Mouse (Mus musculus): ENCODE measurements around the gene Crb2. TPM values are rescaled to one million over a fixed set of nuclear protein-coding genes. Genes with fewer than 3 reads are reported as not detected.

Gene Crb2
- 1.3 and 1.7 TPM in 2 replicates for total RNA-seq (2012; rRNA removed)

GRCm38 (mm10) chr2:37776016-37776415 is at the start of gene Crb2:
Crb2 (plus strand) TSS chr2:37776249.
- no peak for DNase-seq (ENCODE audit: low read depth, low spot score)
- H3K9ac ChIP-seq (ENCODE audit: insufficient read depth, low read depth, low read length, poor library complexity, severe bottlenecking): 0 out of 2 replicates have a peak within 1 kb of the TSS, but pooled peaks have one; percentile 5
- no peaks in the 10 kb centered on the region for H3K9me3 ChIP-seq (ENCODE audit: control insufficient read depth, insufficient read depth, low read depth, low read length)
- H3K36me3 ChIP-seq (ENCODE audit: control insufficient read depth, insufficient read depth, low read length, poor library complexity, severe bottlenecking): no peaks in the 10 kb centered on the region
- in situ Hi-C loops (cut with MboI; ENCODE audit: low sequenced_read_pairs in 2 of 2, unreplicated experiment in 2 of 2): no loop called here
- H3K27ac ChIP-seq (ENCODE audit: insufficient read depth, low read depth, low read length, poor library complexity, severe bottlenecking): no peak within 1 kb of the TSS
- TF ChIP-seq CHD2 (IDR thresholded peaks at IDR 0.05; ENCODE audit: low read depth, low read length) (no peak), ZNF384 (IDR thresholded peaks at IDR 0.05; ENCODE audit: low read depth, low read length) (no peak), HCFC1 (IDR thresholded peaks at IDR 0.05; ENCODE audit: borderline replicate concordance, insufficient read depth, low read length) (no peak), MAFK (IDR thresholded peaks at IDR 0.05; ENCODE audit: insufficient read depth, low read depth, low read length) (no peak), ZC3H11A (IDR thresholded peaks at IDR 0.05; ENCODE audit: borderline replicate concordance, low read depth, low read length) (no peak)
- H3K4me1 ChIP-seq (ENCODE audit: control insufficient read depth in 2 of 2, insufficient read depth in 2 of 2, low read length in 2 of 2, poor library complexity in 1 of 2): peaks cover 1 to 28% of the 10 kb centered on the region in 2 experiments; a peak in 2 of 4 replicates
- peak within 1 kb of the TSS; percentile 59 to 62 for H3K4me3 ChIP-seq (ENCODE audit: insufficient read depth in 1 of 2, low read depth in 1 of 2, low read length in 2 of 2, poor library complexity in 1 of 2, severe bottlenecking in 1 of 2)

GRCm38 (mm10) chr2:37731241-37731801 is 44.7 kb upstream of the Crb2 start:
- H3K4me3 ChIP-seq (ENCODE audit: insufficient read depth in 1 of 2, low read depth in 1 of 2, low read length in 2 of 2, poor library complexity in 1 of 2, severe bottlenecking in 1 of 2): no peak overlapping the region
- peaks cover 0 to 4% of the 10 kb centered on the region in 2 experiments; a peak in 1 of 4 replicates for H3K4me1 ChIP-seq (ENCODE audit: control insufficient read depth in 2 of 2, insufficient read depth in 2 of 2, low read length in 2 of 2, poor library complexity in 1 of 2)
- no peak for TF ChIP-seq HCFC1 (IDR thresholded peaks at IDR 0.05; ENCODE audit: borderline replicate concordance, insufficient read depth, low read length)
- no peak for TF ChIP-seq MAFK (IDR thresholded peaks at IDR 0.05; ENCODE audit: insufficient read depth, low read depth, low read length)
- no peak for TF ChIP-seq CHD2 (IDR thresholded peaks at IDR 0.05; ENCODE audit: low read depth, low read length)
- TF ChIP-seq ZNF384 (IDR thresholded peaks at IDR 0.05; ENCODE audit: low read depth, low read length): no peak
- no peak for TF ChIP-seq ZC3H11A (IDR thresholded peaks at IDR 0.05; ENCODE audit: borderline replicate concordance, low read depth, low read length)
- no peaks in the 10 kb centered on the region for H3K9me3 ChIP-seq (ENCODE audit: control insufficient read depth, insufficient read depth, low read depth, low read length)
- no peak overlapping the region for H3K27ac ChIP-seq (ENCODE audit: insufficient read depth, low read depth, low read length, poor library complexity, severe bottlenecking)
- no peak for DNase-seq (ENCODE audit: low read depth, low spot score)
- H3K36me3 ChIP-seq (ENCODE audit: control insufficient read depth, insufficient read depth, low read length, poor library complexity, severe bottlenecking): no peaks in the 10 kb centered on the region
- H3K9ac ChIP-seq (ENCODE audit: insufficient read depth, low read depth, low read length, poor library complexity, severe bottlenecking): no peak overlapping the region
- in situ Hi-C loops (cut with MboI; ENCODE audit: low sequenced_read_pairs in 2 of 2, unreplicated experiment in 2 of 2): no loop called here

GRCm38 (mm10) chr2:37734979-37735806 is 40.9 kb upstream of the Crb2 start:
- no peak for TF ChIP-seq ZC3H11A (IDR thresholded peaks at IDR 0.05; ENCODE audit: borderline replicate concordance, low read depth, low read length)
- no peak for TF ChIP-seq MAFK (IDR thresholded peaks at IDR 0.05; ENCODE audit: insufficient read depth, low read depth, low read length)
- no peak for TF ChIP-seq HCFC1 (IDR thresholded peaks at IDR 0.05; ENCODE audit: borderline replicate concordance, insufficient read depth, low read length)
- no peak for TF ChIP-seq ZNF384 (IDR thresholded peaks at IDR 0.05; ENCODE audit: low read depth, low read length)
- no peak for TF ChIP-seq CHD2 (IDR thresholded peaks at IDR 0.05; ENCODE audit: low read depth, low read length)
- H3K4me3 ChIP-seq (ENCODE audit: insufficient read depth in 1 of 2, low read depth in 1 of 2, low read length in 2 of 2, poor library complexity in 1 of 2, severe bottlenecking in 1 of 2): peak overlapping the region in 1 of 2 experiments; percentile 41; a peak in 2 of 4 replicates
- DNase-seq (ENCODE audit: low read depth, low spot score): no peak
- no peak overlapping the region for H3K27ac ChIP-seq (ENCODE audit: insufficient read depth, low read depth, low read length, poor library complexity, severe bottlenecking)
- in situ Hi-C loops (cut with MboI; ENCODE audit: low sequenced_read_pairs in 2 of 2, unreplicated experiment in 2 of 2): no loop called here
- no peak overlapping the region for H3K9ac ChIP-seq (ENCODE audit: insufficient read depth, low read depth, low read length, poor library complexity, severe bottlenecking)
- H3K4me1 ChIP-seq (ENCODE audit: control insufficient read depth in 2 of 2, insufficient read depth in 2 of 2, low read length in 2 of 2, poor library complexity in 1 of 2): peaks cover 0 to 4% of the 10 kb centered on the region in 2 experiments; a peak in 1 of 4 replicates
- H3K36me3 ChIP-seq (ENCODE audit: control insufficient read depth, insufficient read depth, low read length, poor library complexity, severe bottlenecking): no peaks in the 10 kb centered on the region
- no peaks in the 10 kb centered on the region for H3K9me3 ChIP-seq (ENCODE audit: control insufficient read depth, insufficient read depth, low read depth, low read length)

GRCm38 (mm10) chr2:37735807-37736188 is 40.3 kb upstream of the Crb2 start:
- in situ Hi-C loops (cut with MboI; ENCODE audit: low sequenced_read_pairs in 2 of 2, unreplicated experiment in 2 of 2): no loop called here
- Histone ChIP-seq H3K36me3 (ENCODE audit: control insufficient read depth, insufficient read depth, low read length, poor library complexity, severe bottlenecking) (no peaks in the 10 kb centered on the region), H3K9me3 (ENCODE audit: control insufficient read depth, insufficient read depth, low read depth, low read length) (no peaks in the 10 kb centered on the region), H3K27ac (ENCODE audit: insufficient read depth, low read depth, low read length, poor library complexity, severe bottlenecking) (no peak overlapping the region), H3K4me3 (ENCODE audit: insufficient read depth in 1 of 2, low read depth in 1 of 2, low read length in 2 of 2, poor library complexity in 1 of 2, severe bottlenecking in 1 of 2) (no peak overlapping the region), H3K4me1 (ENCODE audit: control insufficient read depth in 2 of 2, insufficient read depth in 2 of 2, low read length in 2 of 2, poor library complexity in 1 of 2) (peaks cover 0 to 4% of the 10 kb centered on the region in 2 experiments; a peak in 1 of 4 replicates), H3K9ac (ENCODE audit: insufficient read depth, low read depth, low read length, poor library complexity, severe bottlenecking) (no peak overlapping the region)
- DNase-seq (ENCODE audit: low read depth, low spot score): no peak
- TF ChIP-seq HCFC1 (IDR thresholded peaks at IDR 0.05; ENCODE audit: borderline replicate concordance, insufficient read depth, low read length) (no peak), ZNF384 (IDR thresholded peaks at IDR 0.05; ENCODE audit: low read depth, low read length) (no peak), ZC3H11A (IDR thresholded peaks at IDR 0.05; ENCODE audit: borderline replicate concordance, low read depth, low read length) (no peak), CHD2 (IDR thresholded peaks at IDR 0.05; ENCODE audit: low read depth, low read length) (no peak), MAFK (IDR thresholded peaks at IDR 0.05; ENCODE audit: insufficient read depth, low read depth, low read length) (no peak)
